Mouse (Mus musculus) layer of hippocampus, adult 9-10 months (tissue): ENCODE measurements around the gene Agbl3.

ENCODE experiments used
- DNase-seq: peaks from one replicate; pipeline ENCODE4 v3.0.0; 2022; ENCODE audit warnings: low spot score

Gene Agbl3

DNA sequence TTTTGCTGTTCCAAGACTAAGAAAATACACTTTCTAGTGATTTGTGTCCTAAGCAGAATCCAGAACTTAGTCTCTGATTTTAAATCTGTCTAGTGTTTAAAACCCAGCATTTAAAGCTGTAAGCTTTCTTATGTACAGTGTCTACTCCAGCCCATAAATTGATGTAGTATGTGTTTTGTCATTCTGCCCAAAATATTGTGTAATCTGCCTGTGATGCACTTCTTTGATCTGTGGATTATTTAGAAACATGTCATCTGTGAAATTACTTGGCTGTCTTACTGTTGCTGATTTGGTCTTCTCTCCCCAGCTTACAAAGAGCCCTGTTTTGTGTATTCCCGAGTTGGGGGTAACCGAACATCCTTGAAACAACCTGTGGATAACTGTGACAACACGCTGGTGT is 17.7 kb downstream of the Agbl3 start:
- no peak for DNase-seq

DNA sequence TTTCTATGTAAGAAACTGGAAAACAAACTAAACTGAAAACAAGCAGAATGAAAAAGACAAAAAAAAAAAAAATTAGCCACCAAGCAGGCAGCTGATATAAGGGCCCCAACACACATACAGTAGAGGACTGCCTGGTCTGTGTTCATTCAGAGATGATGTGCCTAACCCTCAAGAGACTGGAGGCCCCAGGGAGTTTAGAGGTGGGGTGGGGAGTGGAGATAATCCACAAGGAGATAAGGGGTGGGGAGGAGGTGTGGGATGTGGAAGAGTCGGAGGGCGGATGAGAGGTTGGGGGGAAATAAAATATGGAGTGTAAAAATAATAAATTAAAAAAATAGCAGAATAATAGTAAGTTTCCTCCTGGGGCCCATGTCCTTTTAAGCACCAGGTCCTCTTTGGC is 25.4 kb downstream of the Agbl3 start:
- no peak for DNase-seq

DNA sequence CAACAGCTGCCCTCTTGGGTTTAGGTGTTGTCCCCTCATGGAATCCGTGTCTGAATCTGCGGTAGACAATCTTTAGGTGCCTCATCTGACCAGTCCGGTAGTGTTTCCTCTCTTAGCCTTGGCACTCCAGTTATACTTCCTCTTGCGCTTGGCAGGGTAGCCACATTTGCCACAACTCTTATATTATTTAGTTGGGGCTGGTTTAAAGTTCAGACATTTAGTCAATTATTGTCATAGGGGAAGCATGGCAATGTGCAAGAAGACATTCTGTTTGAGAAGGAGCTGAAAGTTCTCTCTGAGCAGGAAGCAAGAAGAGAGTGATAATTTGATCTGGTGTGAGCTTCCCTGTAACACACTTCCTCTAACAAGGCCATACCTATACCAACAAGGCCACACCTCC is 30.4 kb downstream of the Agbl3 start:
- no peak for DNase-seq

DNA sequence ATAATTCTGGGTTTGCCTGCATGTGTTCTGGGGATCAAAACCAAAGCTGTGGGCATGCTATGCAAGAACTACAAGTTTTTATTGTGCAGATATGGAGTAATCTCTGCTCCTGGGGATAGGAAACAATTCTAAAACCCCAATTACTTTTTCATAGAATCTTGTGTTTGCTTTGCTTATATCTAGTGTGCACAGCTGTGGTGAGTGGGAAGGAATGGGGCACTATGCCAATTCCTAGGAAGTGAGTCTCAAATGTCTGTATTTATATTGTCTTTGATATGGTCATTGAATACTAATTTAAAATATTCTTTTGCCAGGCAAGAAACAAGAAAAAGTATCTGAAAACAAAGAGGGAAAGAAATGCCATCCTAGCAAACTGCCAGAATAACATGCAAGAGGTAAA is 44.2 kb downstream of the Agbl3 start:
- peak; percentile 12 for DNase-seq

DNA sequence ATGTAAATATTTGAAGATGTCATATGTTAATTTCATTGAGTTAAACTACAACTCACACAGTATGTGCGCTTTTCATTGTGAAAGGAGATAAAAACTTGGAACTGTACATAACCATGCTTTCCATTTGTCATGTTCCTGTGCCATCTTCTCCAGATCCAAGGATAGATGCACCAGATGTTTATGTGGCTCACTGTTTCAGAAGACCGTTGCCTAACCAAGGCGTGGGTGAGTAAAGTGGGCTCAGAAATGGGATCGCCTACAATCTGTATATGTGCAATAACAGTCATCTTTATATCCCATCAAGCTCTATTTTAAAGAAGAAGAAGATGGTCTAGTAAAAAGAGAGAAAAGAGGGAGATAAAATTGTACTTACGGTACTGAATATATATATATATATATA is 52.1 kb downstream of the Agbl3 start:
- no peak for DNase-seq

DNA sequence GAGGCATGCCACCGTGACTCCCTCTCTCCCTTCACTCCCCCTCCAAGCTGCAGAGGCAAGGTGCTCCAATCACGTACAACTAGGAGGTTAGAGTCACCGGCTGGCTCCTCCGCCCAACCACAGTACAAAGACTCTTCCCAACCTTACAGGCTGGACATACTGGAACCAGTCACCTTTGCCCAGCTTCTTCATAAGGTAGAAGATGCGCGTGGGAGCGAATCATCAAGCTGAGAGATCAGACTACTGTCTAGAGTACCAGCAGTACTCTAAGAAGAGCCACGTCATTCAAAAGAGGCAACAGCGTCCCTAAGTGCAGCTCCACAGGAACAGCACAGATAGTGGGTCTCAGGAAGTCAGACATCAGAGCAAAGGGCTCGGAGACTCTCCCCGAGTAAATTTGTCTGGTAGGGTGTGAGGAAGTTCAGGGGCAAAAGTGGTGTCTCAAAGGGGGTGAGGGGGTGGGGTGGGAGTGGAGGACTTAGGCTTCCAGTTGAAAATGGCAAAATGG is 81.4 kb downstream of the Agbl3 start:
- DNase-seq = no peak

DNA sequence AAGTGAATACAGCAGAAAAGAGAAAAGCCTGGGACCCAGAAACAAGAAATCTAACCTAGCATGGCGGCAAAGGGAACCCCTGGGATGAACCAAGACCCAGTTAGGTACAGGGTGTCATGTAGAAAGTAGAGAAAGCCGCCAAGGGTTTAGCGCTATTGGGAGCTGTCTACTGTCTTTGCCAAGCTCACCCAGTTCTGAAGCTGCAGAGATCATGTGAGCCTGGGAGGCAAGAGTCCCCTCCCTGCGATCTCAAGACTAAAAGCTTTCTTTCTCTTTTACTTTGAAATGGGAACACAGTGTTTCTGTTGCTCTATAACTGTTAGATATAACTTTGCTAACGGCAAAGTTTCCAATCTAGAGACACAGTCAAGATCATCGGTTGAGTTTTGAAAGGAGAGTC is 82.1 kb downstream of the Agbl3 start:
- no peak for DNase-seq

DNA sequence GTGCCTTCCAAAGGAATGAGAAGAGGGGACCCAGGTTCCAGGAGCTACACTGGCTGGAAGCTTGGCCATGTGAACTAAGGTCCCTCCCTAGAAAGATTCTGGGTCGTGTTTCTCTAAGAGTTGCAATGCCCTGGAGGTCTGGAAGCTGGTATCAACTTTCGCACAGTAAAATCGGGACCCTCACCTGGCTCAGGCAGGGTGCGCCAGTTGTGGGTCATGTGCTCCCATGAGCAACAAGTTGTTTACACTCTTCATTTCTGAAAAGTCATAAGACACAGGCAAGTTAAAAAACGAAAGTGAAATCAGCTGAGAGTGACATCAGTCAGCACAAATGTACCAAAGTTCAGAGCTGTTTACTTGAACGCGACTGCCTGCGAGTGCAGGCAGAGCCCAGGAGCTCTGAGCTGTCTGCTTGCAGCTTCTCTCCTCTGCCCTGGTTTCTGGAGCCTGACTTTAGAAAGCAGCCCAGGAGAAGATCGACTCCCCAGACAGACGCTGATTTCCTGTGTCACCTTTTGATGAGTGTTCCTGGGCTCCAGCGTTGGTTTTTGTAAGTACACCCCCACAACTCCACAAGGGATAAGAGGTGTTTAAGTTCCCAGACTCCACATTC is 82.7 kb downstream of the Agbl3 start, which contains the start of gene Tmem140:
Gene Tmem140, plus strand, starts transcription at position 356 of the 613 bp plus-strand sequence.
- DNase-seq = no peak

DNA sequence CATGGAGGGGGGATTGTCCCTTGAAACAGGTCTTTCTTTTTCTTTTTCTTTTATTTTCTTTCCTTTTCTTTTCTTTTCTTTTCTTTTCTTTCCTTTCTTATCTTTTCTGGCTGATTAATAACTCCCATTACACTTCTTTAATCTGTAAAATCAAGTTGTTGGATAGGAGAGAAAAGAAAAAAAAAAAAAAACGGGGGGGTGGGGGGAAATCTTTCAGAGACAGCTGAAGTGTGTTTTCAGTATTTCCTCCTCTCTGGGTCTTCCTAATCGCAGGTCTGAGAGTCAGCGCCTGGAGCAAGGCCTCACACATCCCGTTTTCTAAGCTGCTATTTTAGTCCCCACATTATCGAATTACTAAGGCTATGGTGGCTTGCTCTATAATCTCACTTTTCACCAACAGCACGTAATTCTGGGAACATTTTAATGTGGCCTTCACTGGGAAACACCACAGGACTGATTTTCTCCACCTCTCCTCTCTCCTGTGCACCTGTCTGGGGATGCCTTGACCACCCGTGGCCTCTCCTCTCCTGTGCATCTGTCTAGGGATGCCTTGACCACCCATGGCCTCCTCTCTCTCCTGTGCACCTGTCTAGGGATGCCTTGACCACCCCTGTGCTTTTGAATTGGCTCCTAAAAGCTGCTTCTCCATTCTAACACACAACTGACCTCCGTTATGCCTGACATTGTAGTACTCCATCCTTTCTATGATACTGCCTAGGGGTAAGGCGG is 83.7 kb downstream of the Agbl3 start:
- no peak for DNase-seq

DNA sequence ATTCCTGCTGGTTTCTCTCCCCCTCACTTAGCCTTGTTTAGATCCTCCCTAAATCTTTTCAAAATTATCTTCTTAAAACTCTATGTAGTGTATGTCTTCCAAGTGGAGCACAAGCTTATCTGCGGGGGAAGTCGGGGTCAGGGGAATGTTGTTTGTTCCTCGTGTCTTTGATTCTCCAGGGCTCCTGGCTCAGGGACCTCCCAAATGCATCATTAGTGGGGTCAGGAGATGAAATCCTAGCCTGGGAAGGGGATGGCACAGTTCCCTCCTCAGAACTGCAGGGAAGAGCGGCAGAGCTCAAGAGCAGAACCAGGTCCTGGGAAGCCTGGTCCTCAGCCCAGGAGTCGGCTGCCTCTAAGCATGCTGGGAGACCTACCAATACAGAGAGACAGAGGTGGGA is 85.0 kb downstream of the Agbl3 start:
- DNase-seq = no peak

DNA sequence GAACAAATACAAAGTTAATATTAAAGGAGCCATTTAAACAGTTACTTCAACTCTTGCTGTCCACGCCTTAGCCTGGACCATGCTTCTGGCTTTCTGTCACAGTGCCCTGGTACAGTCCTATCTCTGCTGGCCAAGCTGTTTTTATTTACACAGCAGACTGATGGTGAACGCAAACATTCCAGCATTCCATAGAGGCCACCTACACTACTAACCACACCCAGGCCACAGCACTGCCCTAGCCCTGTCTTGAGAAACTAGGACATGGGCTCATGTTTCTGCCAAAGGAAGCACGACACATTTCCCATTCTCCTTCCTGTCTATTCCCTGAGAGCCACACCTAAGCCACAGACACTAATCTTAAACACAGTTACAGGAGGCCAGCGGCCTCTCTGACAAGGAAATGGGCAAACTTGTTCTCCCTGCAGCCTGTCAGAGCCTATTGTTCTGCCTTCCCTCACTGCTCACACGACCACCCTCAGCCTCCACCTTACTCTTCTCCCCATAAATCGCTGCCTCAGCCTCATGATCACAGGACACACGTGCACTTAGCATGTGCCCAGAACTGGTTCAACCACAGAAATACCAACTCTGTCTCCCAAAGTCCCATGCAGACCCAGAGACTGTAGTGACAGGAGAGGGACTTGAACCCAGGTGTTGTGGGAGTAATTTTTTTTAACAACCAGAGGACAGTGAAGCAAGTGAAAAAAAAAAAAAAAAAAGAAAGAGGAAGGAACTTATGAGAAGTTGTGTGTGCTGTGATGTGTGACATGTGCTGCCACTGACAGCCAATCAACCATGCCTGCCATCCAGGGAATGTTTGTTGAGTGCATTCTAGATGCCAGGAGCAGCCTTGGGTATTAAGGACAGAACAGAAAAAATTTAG is 85.7 kb downstream of the Agbl3 start:
- DNase-seq = no peak

DNA sequence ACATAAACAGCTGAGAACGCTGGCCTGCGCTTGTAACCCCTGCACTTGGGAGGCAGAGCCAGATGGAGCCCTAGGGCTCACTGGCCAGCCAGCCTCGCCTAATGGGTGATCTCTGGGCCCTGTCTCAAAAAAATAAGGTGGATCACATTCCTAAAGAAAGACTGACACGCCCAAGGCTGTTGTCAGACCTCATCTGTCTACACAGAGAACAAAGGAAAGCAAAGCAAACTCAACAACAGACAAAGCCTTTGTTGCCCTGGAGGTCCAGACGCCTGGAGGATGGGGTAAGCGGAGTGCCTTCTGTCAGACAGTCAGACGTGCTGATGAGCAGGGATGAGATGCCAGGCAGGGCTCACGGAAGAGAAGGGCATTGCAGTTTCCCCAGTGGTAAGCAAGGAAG is 86.6 kb downstream of the Agbl3 start:
- no peak for DNase-seq

DNA sequence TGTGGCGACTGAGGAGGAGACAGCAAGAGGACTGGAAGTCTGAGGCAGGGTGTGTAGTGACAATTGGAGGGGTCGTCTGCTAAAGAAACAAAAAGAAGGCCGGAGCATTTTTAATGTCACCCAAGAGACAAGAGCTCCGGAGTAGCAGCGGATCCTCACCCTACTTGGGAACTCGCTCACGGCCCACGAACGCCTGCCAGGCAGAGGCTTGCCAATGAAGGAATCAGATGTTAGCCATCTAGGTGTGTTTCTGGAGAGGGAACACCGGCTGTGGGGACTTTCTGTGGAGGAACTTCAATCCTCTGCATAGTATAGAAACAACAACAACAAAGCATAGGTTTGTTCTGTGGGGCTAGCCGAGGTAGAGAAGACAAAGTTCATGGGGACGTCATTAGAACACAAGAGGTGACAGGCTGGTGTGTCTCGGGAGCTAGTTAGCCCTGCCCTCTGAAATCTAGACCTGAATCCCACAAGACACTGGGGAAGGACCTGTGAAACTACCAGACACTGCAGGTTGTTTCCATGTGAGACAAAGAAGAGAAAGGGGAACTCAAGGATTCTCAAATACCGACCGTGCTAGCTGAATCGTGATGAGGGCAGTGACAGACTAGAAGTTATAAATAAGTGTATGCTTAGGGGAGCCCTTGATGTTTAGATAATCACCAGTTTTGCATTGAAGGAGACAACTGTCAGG is 87.2 kb downstream of the Agbl3 start:
- DNase-seq = no peak

DNA sequence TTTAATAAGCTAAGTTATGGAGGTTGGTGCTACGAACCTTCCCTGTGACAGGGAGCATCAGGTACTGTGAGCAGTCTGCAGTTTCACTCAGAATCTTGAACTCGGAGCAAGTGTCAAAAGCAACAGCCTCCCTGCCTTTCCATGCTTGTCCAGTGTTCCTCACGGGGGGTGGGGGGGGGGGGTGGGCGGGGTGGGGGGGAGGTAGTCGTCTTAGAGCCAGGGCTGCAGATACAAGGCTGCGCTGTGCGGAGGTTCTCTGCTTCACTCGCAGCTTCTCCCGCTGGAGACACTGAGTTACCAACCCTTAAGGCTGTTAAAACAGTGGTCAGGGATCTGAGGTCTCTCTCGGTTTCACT is 87.7 kb downstream of the Agbl3 start:
- no peak for DNase-seq

DNA sequence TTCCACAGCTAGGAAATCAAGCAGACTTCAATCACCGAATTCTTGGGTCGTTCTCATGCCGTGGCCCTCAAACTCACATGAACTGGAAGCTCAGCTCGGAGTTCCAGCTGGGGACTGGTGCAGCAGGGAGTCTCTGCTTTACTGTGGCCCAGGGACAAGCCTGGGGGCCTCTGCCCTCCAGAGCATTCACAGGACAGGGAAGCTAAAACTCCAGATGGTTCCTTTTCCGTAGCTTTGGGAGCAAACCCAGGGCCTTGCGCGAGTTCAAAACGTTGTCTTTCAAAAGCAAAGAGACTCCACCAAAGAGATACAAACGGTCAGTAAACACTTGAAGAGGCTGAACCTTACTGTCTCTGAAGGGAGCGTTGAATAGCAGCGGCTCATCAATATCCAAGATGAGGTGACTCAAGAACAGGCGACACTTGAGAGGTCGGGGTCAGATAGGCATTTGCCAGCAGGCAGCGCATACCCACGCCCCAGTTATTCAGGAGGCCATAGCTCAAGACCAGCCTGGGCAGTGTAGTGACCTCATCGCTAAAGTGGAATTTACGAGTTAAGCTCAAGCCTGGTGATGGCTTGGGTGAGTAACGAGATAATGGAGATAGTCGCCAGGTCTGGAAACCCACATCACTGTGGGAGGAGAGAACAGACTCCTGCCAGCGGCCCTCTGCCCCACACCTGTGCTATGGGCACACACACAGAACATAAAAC is 88.4 kb downstream of the Agbl3 start:
- DNase-seq = no peak

DNA sequence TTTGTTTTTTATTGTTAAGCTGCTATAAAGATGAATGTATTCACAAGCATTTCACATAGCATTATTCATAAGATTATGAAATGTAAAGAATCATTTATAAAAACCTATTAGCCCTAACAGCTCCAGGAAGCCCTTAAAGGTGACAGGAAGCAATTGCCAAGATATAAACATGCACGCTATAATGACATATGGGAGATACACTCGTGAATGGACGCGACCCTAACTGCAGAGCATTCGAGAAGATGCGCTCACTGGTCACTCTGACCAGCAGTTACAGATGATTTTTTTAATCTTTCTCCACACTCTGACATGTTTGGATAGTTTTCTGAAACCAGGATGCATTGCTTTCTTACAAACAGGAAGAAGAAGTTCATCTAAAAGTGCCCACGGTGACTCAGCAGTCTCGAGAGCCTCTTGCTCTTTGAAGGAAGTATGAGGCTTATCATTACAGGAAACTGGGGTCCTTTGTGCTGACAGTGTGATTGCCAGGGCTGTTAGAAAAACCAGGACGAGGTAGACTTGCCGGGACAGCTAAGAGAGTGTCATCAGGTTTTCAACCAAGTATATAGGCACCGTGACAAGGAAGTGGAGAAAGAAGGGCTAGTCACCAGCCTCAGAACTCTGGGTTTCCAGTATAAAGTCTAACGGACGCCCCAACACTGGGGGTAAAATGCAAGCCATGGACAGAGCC is 89.1 kb downstream of the Agbl3 start:
- no peak for DNase-seq

DNA sequence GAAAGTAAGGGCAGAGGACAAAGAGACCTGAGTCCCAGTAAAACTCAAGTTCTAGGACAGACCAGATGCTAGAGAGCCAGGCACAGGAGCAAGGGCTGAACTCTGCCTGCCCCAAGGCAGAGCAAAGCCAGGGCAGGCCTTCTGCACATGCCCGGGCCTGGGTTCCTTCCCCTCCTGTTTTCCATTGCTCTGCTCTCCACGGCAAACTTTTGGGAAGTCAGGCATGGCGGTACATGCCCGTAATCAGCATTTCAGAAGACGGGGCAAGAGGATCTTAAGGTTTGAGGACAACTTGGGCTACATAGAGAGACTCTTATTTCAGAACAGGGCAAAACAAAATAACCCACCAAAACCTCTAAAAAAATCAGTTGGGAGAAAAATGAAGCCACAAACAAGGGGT is 89.9 kb downstream of the Agbl3 start:
- no peak for DNase-seq

DNA sequence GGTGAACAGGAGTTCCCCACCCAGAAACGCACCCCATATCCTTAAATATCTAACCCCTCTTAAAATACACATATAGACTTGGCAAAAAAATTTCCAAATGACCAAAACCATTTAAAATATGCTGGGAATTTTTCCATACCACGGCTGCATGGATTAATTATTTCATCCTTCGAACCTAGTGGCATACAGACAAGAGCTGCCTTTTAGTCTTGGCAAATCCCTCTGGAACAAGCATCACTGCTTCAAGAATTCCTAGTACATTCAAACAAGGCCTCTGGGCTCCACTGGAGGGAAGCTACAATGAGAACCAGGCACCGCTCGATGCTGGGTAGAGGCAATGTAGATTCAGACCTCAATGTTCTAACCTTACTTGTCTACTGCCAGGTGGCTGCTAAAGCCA is 90.5 kb downstream of the Agbl3 start:
- no peak for DNase-seq

DNA sequence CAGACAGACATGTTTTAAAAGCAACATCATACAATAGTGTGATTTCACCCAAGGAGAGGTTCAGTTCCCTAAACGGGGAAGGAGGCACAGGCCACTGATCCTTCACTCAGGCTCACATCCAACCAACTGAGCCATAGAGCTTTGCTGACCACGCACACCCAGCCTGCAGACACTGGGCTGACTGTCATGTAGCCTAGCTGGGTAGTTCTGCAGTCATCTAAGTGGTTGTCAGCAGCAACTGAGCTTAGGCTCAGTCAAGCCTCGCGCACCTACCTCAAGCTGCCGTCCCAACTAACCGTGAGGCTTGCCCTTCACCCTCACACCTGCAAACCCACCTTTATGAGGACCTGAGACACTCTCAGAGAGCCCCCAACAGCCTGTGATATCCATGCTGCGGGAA is 91.7 kb downstream of the Agbl3 start:
- DNase-seq = no peak

DNA sequence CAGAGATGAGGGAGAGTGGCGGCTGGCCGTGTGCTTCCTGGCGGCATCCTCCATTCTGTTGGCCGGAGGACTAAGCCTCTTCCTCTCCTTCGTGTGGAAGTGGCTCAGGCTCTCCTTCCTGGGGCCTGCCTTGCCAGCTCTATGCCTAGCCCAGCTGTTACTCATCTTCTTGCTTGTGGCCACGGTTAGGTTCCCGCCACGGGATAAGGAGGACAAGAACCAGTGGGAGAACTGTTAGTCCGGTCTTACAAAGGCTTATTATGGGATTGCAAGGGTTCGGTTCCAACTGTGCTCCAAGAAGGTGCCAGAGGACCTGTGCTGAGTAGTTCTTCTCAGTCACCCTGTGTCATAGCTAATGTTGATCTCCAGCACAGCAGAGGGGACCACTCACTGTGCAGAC is 92.6 kb downstream of the Agbl3 start:
- no peak for DNase-seq
